Mouse (Mus musculus): ENCODE results near the gene Cntn4. TPM values are rescaled to one million over a fixed set of nuclear protein-coding genes. Genes with fewer than 3 reads are reported as not detected.

Cntn4 gene
- polyA plus RNA-seq, 1 experiment from 2014 or later = 4.4 TPM

GRCm38 (mm10) chr6:106543500-106543899 is 866.0 kb downstream of the Cntn4 start:
- no peak overlapping the region for H3K27ac ChIP-seq (ENCODE audit: low read length)
- H3K4me1 ChIP-seq (ENCODE audit: insufficient read depth, low read length) = no peaks in the 10 kb centered on the region
- H3K36me3 ChIP-seq (ENCODE audit: insufficient read depth, low read length) = no peaks in the 10 kb centered on the region
- H3K27me3 ChIP-seq (ENCODE audit: insufficient read depth, low read length) = no peaks in the 10 kb centered on the region
- ATAC-seq (ENCODE audit: low FRiP score, low TSS enrichment) = no peak
- H3K4me3 ChIP-seq (ENCODE audit: low read length) = no peak overlapping the region
- H3K9ac ChIP-seq (replicated peaks; ENCODE audit: low read length) = no peak overlapping the region
- H3K9me3 ChIP-seq (ENCODE audit: low read length) = no peaks in the 10 kb centered on the region
- H3K4me2 ChIP-seq (replicated peaks; ENCODE audit: low read depth, low read length) = no peak overlapping the region

DNA sequence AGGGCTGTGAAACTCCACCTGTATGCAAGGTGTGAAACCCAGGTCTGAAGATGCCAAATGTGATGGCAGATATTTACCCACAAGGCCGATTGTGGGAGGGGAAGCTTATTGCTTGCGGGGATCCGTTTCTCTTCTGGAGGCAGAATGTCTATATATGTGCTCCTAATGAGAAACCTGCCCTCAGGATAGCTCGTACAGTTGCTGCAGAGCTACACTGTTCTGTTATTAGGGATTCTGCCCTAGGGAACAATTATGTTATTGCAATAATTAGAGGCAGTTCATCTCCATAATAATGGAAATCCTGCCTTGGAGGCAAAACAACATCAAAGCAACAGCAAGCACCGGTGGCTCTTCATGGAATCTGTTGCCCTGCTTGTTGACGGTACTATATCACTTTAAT is 884.2 kb downstream of the Cntn4 start:
- WGBS = 72% methylated on average over 6 of the region's 6 CpGs
- no peaks in the 10 kb centered on the region for H3K36me3 ChIP-seq (ENCODE audit: insufficient read depth, low read length)
- no peak for ATAC-seq (ENCODE audit: low FRiP score, low TSS enrichment)

GRCm38 (mm10) chr6:106565316-106565715 is 887.9 kb downstream of the Cntn4 start:
- WGBS = 76% methylated on average over 7 of the region's 7 CpGs
- ATAC-seq (ENCODE audit: low FRiP score, low TSS enrichment) = no peak
- no peak overlapping the region for H3K4me2 ChIP-seq (replicated peaks; ENCODE audit: low read depth, low read length)
- no peaks in the 10 kb centered on the region for H3K4me1 ChIP-seq (ENCODE audit: insufficient read depth, low read length)
- H3K9me3 ChIP-seq (ENCODE audit: low read length) = no peaks in the 10 kb centered on the region
- no peaks in the 10 kb centered on the region for H3K36me3 ChIP-seq (ENCODE audit: insufficient read depth, low read length)
- H3K9ac ChIP-seq (replicated peaks; ENCODE audit: low read length) = no peak overlapping the region
- H3K27ac ChIP-seq (ENCODE audit: low read length) = no peak overlapping the region
- H3K27me3 ChIP-seq (ENCODE audit: insufficient read depth, low read length) = no peaks in the 10 kb centered on the region
- H3K4me3 ChIP-seq (ENCODE audit: low read length) = no peak overlapping the region

More for the DNA sequence above, 884.2 kb downstream of the Cntn4 start:
- Histone ChIP-seq H3K9me3 (ENCODE audit: low read length) (no peaks in the 10 kb centered on the region), H3K9ac (replicated peaks; ENCODE audit: low read length) (no peak overlapping the region), H3K27me3 (ENCODE audit: insufficient read depth, low read length) (no peaks in the 10 kb centered on the region), H3K4me2 (replicated peaks; ENCODE audit: low read depth, low read length) (no peak overlapping the region), H3K4me3 (ENCODE audit: low read length) (no peak overlapping the region), H3K27ac (ENCODE audit: low read length) (no peak overlapping the region), H3K4me1 (ENCODE audit: insufficient read depth, low read length) (no peaks in the 10 kb centered on the region)

DNA sequence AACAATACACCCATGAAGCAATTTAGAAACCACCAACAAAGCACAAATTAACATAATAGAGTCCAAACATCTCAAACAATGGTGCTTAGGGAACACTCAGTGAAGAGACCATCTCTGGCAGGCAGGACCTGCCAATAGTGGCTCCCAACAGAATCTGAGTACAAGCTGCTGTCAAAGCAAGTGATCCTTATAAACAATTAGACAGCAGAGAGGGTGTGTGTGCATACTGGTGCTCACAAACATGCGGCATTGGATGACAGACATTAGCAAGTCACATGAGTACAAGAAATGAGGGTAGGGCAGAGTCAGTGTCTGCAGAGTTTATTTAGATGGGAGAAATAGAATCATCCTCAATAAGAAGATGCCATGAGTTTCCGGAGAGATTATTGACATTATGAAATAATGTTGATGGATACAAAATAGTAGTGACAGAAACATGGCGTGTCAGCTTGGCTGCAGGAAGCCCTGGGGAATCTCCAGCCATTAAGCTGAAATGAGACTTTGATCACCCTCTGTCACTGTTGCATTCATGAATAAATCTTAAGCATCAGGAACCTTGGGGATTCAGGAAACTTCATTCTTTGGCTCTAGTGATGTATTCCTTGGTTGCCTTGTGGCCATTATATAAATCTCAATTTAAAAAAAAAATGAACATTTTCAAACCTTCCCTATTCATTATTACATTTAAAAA is 888.5 kb downstream of the Cntn4 start:
- ATAC-seq (ENCODE audit: low FRiP score, low TSS enrichment) = no peak
- no peak overlapping the region for H3K4me3 ChIP-seq (ENCODE audit: low read length)
- no peak overlapping the region for H3K4me2 ChIP-seq (replicated peaks; ENCODE audit: low read depth, low read length)
- H3K9me3 ChIP-seq (ENCODE audit: low read length) = no peaks in the 10 kb centered on the region
- no peaks in the 10 kb centered on the region for H3K36me3 ChIP-seq (ENCODE audit: insufficient read depth, low read length)
- no peak overlapping the region for H3K27ac ChIP-seq (ENCODE audit: low read length)
- no peaks in the 10 kb centered on the region for H3K4me1 ChIP-seq (ENCODE audit: insufficient read depth, low read length)
- H3K9ac ChIP-seq (replicated peaks; ENCODE audit: low read length) = no peak overlapping the region
- H3K27me3 ChIP-seq (ENCODE audit: insufficient read depth, low read length) = no peaks in the 10 kb centered on the region
- WGBS = 83% methylated on average over 3 of the region's 3 CpGs

- Histone ChIP-seq H3K4me2 (replicated peaks; ENCODE audit: low read depth, low read length) (no peak overlapping the region), H3K4me1 (ENCODE audit: insufficient read depth, low read length) (no peaks in the 10 kb centered on the region), H3K9me3 (ENCODE audit: low read length) (no peaks in the 10 kb centered on the region), H3K9ac (replicated peaks; ENCODE audit: low read length) (no peak overlapping the region), H3K36me3 (ENCODE audit: insufficient read depth, low read length) (no peaks in the 10 kb centered on the region), H3K27ac (ENCODE audit: low read length) (no peak overlapping the region), H3K4me3 (ENCODE audit: low read length) (no peak overlapping the region), H3K27me3 (ENCODE audit: insufficient read depth, low read length) (no peaks in the 10 kb centered on the region)
- WGBS = 85% methylated on average over 11 of the region's 11 CpGs
- ATAC-seq (ENCODE audit: low FRiP score, low TSS enrichment) = no peak
Measured at GRCm38 (mm10) chr6:106566929-106567621, 889.6 kb downstream of the Cntn4 start.

GRCm38 (mm10) chr6:106580124-106580523 is 902.7 kb downstream of the Cntn4 start:
- no peaks in the 10 kb centered on the region for H3K9me3 ChIP-seq (ENCODE audit: low read length)
- H3K27me3 ChIP-seq (ENCODE audit: insufficient read depth, low read length) = no peaks in the 10 kb centered on the region
- no peak overlapping the region for H3K4me3 ChIP-seq (ENCODE audit: low read length)
- no peak for ATAC-seq (ENCODE audit: low FRiP score, low TSS enrichment)
- 83% methylated on average over 5 of the region's 5 CpGs for WGBS
- H3K9ac ChIP-seq (replicated peaks; ENCODE audit: low read length) = no peak overlapping the region
- H3K27ac ChIP-seq (ENCODE audit: low read length) = no peak overlapping the region
- no peaks in the 10 kb centered on the region for H3K36me3 ChIP-seq (ENCODE audit: insufficient read depth, low read length)
- no peaks in the 10 kb centered on the region for H3K4me1 ChIP-seq (ENCODE audit: insufficient read depth, low read length)
- H3K4me2 ChIP-seq (replicated peaks; ENCODE audit: low read depth, low read length) = no peak overlapping the region

DNA sequence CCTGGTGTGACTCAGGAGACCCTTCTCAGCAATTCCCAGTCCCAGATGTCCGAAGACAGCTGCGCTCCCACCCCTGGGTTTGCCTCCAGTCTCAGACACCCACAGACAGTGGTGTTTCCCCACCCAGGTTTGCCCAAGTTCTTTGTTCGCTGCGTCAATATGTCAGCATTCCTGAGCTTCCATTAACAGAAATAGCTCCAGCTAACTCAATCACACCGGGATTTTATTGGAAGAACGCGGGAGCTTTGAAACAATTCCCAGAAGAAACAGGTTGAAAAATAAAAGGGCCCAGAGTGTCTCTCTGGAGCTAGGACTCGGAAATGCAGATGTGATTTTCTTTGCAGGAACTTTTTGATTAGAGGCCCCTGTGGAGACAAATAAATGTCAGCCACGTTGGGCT is 916.3 kb downstream of the Cntn4 start:
- no peak for ATAC-seq (ENCODE audit: low FRiP score, low TSS enrichment)
- H3K4me1 ChIP-seq (ENCODE audit: insufficient read depth, low read length) = no peaks in the 10 kb centered on the region
- 19% methylated on average over 9 of the region's 9 CpGs for WGBS
- no peak overlapping the region for H3K9ac ChIP-seq (replicated peaks; ENCODE audit: low read length)
- H3K9me3 ChIP-seq (ENCODE audit: low read length) = no peaks in the 10 kb centered on the region
- no peak overlapping the region for H3K4me3 ChIP-seq (ENCODE audit: low read length)
- H3K27ac ChIP-seq (ENCODE audit: low read length) = no peak overlapping the region
- H3K4me2 ChIP-seq (replicated peaks; ENCODE audit: low read depth, low read length) = 0 out of 2 replicates have a peak overlapping the region, but pooled peaks have one; percentile 1
- H3K27me3 ChIP-seq (ENCODE audit: insufficient read depth, low read length) = no peaks in the 10 kb centered on the region
- no peaks in the 10 kb centered on the region for H3K36me3 ChIP-seq (ENCODE audit: insufficient read depth, low read length)

- H3K27ac ChIP-seq (ENCODE audit: low read length) = no peak overlapping the region
- H3K36me3 ChIP-seq (ENCODE audit: insufficient read depth, low read length) = no peaks in the 10 kb centered on the region
- no peak overlapping the region for H3K9ac ChIP-seq (replicated peaks; ENCODE audit: low read length)
- H3K27me3 ChIP-seq (ENCODE audit: insufficient read depth, low read length) = no peaks in the 10 kb centered on the region
- no peak overlapping the region for H3K4me2 ChIP-seq (replicated peaks; ENCODE audit: low read depth, low read length)
- 95% methylated on average over 3 of the region's 3 CpGs for WGBS
- ATAC-seq (ENCODE audit: low FRiP score, low TSS enrichment) = no peak
- H3K9me3 ChIP-seq (ENCODE audit: low read length) = no peaks in the 10 kb centered on the region
- H3K4me3 ChIP-seq (ENCODE audit: low read length) = no peak overlapping the region
- H3K4me1 ChIP-seq (ENCODE audit: insufficient read depth, low read length) = no peaks in the 10 kb centered on the region
Measured at GRCm38 (mm10) chr6:106617081-106617480, 939.6 kb downstream of the Cntn4 start.

DNA sequence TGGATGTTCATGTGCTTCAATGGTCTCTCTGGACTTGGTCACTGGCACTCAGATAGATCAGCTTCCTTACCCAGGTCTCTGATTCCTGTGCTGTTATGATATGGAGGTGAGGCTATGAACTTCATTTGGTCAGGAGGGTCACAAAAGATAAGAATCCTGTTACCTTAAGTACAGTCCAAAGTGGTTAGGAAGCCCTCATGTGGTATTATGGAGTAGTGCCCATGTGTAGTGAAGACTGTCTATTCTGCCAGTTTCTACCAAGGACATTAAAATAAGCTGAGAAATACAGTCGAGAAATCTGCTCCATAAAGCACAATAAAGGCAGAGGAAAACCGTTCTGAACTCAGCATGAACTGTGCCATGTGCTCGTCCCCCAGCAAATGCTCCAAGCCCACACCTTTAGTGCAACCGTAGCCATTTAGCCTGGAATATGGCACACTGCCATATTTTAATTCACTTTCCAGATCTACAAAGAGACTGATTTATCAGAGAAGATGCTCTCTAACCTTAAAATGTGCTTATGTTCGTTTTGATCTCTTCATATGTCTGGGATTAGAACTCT is 943.8 kb downstream of the Cntn4 start:
- Histone ChIP-seq H3K27me3 (ENCODE audit: insufficient read depth, low read length) (no peaks in the 10 kb centered on the region), H3K4me1 (ENCODE audit: insufficient read depth, low read length) (no peaks in the 10 kb centered on the region), H3K9ac (replicated peaks; ENCODE audit: low read length) (no peak overlapping the region), H3K4me3 (ENCODE audit: low read length) (no peak overlapping the region), H3K36me3 (ENCODE audit: insufficient read depth, low read length) (no peaks in the 10 kb centered on the region), H3K9me3 (ENCODE audit: low read length) (no peaks in the 10 kb centered on the region), H3K27ac (ENCODE audit: low read length) (no peak overlapping the region), H3K4me2 (replicated peaks; ENCODE audit: low read depth, low read length) (no peak overlapping the region)
- WGBS = 67% methylated on average over 5 of the region's 5 CpGs
- ATAC-seq (ENCODE audit: low FRiP score, low TSS enrichment) = no peak

DNA sequence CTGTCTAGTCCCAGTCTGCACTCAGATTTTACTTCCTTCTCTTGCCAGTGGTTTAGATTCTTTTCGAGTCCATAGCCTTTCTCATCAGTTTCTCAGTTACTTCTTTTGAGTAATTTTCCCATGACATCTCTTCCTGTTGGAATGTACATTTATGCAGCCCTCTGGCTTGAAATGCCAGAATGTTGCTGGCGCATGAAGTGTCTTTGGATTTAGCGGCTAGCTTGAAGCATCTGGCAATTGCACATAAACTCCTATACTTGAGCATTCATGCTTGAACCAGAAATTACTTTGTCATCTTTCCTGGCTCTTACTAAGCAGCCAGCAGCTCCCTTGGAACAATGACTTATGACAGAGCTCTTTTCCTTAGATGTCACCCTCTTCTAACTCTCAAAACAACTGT is 965.6 kb downstream of the Cntn4 start:
- Histone ChIP-seq H3K36me3 (ENCODE audit: insufficient read depth, low read length) (no peaks in the 10 kb centered on the region), H3K4me1 (ENCODE audit: insufficient read depth, low read length) (no peaks in the 10 kb centered on the region), H3K27me3 (ENCODE audit: insufficient read depth, low read length) (no peaks in the 10 kb centered on the region), H3K9me3 (ENCODE audit: low read length) (no peaks in the 10 kb centered on the region), H3K9ac (replicated peaks; ENCODE audit: low read length) (no peak overlapping the region), H3K27ac (ENCODE audit: low read length) (no peak overlapping the region), H3K4me3 (ENCODE audit: low read length) (no peak overlapping the region), H3K4me2 (replicated peaks; ENCODE audit: low read depth, low read length) (no peak overlapping the region)
- WGBS = 75% methylated on average over 3 of the region's 3 CpGs
- ATAC-seq (ENCODE audit: low FRiP score, low TSS enrichment) = no peak
